Mouse (Mus musculus): Measurements from ENCODE around the gene Itsn1.

- TF ChIP-seq USF1 (IDR thresholded peaks at IDR 0.05; ENCODE audit: low read depth) (no peak), MYOG (IDR thresholded peaks at IDR 0.05; ENCODE audit: control insufficient read depth, extremely low read depth, insufficient read length) (no peak), MYOD1 (IDR thresholded peaks at IDR 0.05; ENCODE audit: control insufficient read depth, insufficient read length, low read depth) (no peak)
Measured at GRCm38 (mm10) chr16:91898850-91899848, 170.1 kb downstream of the Itsn1 start.
